ENCODE assay signal across 9 mouse cellular contexts in the genomic region with DNA sequence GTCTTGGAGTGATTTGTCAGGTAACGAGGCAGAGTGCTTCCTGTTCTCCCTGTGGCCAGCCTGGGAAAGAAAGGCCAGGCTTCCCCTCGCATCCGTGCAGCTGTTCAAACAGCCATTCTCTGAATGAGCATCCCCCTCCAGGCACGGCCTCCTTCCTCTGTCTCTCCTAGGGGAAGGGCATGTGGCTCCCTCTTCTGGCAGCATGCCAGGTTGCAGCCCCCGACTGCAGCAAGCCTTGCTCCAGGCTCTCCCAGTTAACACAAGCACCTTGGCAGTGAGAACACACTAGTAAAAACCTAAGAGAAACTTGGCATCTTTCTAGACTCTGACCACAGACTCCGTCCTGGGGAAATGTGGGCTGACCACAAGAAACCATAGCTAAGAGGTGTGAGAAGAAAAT. TPM values are rescaled to one million over a fixed set of nuclear protein-coding genes. Genes with fewer than 3 reads are reported as not detected.
DNase-seq lines count a peak whose midpoint lies in the region; ATAC-seq and TF ChIP-seq lines count a peak whose summit lies in the region.
"Had no signal": no experiment of that assay in that cellular context is flagged by ENCODE, and none has a peak within 500 bp of the region (broad histone marks: within the 10 kb centered on the region; RNA-seq: fewer than 3 reads in every experiment).

No protein-coding gene starts in this region.

- intact Hi-C loops in heart, postnatal 36 days (cut with DNase I) = no loop called here

- H3K27me3 ChIP-seq in heart, embryonic 13.5 days (replicated peaks) = no peaks in the 10 kb centered on the region

- peaks cover 95% of the 10 kb centered on the region for H3K36me3 ChIP-seq in heart, embryonic 13.5 days

- H3K4me1 ChIP-seq in heart, embryonic 13.5 days = peaks cover 12% of the 10 kb centered on the region
- no peaks in the 10 kb centered on the region for H3K4me1 ChIP-seq in cortical plate, adult 2 months (ENCODE audit: control insufficient read depth, insufficient read depth, low read length)

- no peak for TF ChIP-seq POLR2A in cortical plate, adult 2 months (IDR thresholded peaks at IDR 0.05; ENCODE audit: extremely low read depth, insufficient read depth, low read length)

- H3K4me2 ChIP-seq in heart, embryonic 13.5 days = no peak overlapping the region

- TF ChIP-seq CTCF in cortical plate, adult 2 months (IDR thresholded peaks at IDR 0.05; ENCODE audit: extremely low read depth, insufficient read depth, low read length) = 0 out of 2 replicates have a peak, but pooled peaks have one; percentile 9

- 0 out of 2 replicates have a peak overlapping the region, but pooled peaks have one; percentile 25 for H3K27ac ChIP-seq in heart, embryonic 13.5 days (replicated peaks)
- no peak overlapping the region for H3K27ac ChIP-seq in cortical plate, adult 2 months (ENCODE audit: insufficient read depth, low read length)

- no peak for ATAC-seq in heart, embryonic 13.5 days (ENCODE audit: extremely low read depth, insufficient number of reproducible peaks, low FRiP score, low TSS enrichment)

- no peak for DNase-seq in heart, adult 9 months (ENCODE audit: low spot score in 2 of 2)
- DNase-seq in heart, postnatal 36 days = peak; percentile 20 to 30
- DNase-seq in layer of hippocampus, adult 9-11 months = peak; percentile 37
- DNase-seq in lung, postnatal 14 days = peak; percentile 58
- DNase-seq in right cerebral cortex, adult 2 months (ENCODE audit: low spot score in 2 of 2) = peak; percentile 54 to 66
- no peak for DNase-seq in adipocyte (ENCODE audit: low spot score)

- H3K9ac ChIP-seq in heart, embryonic 13.5 days = no peak overlapping the region

- WGBS in heart, embryonic 13.5 days = 21% methylated on average over 6 of the region's 6 CpGs

- no peaks in the 10 kb centered on the region for H3K9me3 ChIP-seq in heart, embryonic 13.5 days

- H3K4me3 ChIP-seq in heart, embryonic 13.5 days = no peak overlapping the region
- no peak overlapping the region for H3K4me3 ChIP-seq in cortical plate, adult 2 months (ENCODE audit: insufficient read depth, low read length)
- H3K4me3 ChIP-seq: erythroblast, embryonic 14.5 days had no signal

RNA-seq across cellular contexts. Expression of a gene that starts 9.6 kb away (rescaled TPM):
- polyA plus RNA-seq in heart, embryonic 13.5 days (2015; fragmentation: Nextera tagmentation; extraction: Ambion mirVana) = 241 and 267 TPM in 2 replicates
- polyA plus RNA-seq in cortical plate, adult 2 months (2012; rRNA removed) = 128 and 129 TPM in 2 replicates
- total RNA-seq in heart, postnatal 36 days (2021) = 100 to 1,000 TPM; 362 to 417 TPM

RNA-seq across cellular contexts. Expression of a gene that starts 36.2 kb away (rescaled TPM):
- 10.0 and 13.0 TPM in 2 replicates for polyA plus RNA-seq in heart, embryonic 13.5 days (2015; fragmentation: Nextera tagmentation; extraction: Ambion mirVana)
- polyA plus RNA-seq in cortical plate, adult 2 months (2012; rRNA removed) = 21.2 and 21.5 TPM in 2 replicates
- total RNA-seq in heart, postnatal 36 days (2021) = 10 to 100 TPM; 50.7 to 50.8 TPM

RNA-seq across cellular contexts. Expression of a gene that starts 47.1 kb away (rescaled TPM):
- polyA plus RNA-seq in heart, embryonic 13.5 days (2015; fragmentation: Nextera tagmentation; extraction: Ambion mirVana) = 0.51 and 0.78 TPM in 2 replicates
- 0.40 and 0.51 TPM in 2 replicates for polyA plus RNA-seq in cortical plate, adult 2 months (2012; rRNA removed)
- total RNA-seq in heart, postnatal 36 days (2021) = under 1 TPM; 0.22 to 0.46 TPM
- polyA plus RNA-seq: erythroblast, embryonic 14.5 days had no signal

Comparison
In these comparisons a context has a peak if more than half of its experiments do, and no peak if none do; other contexts are left out.
1. DNase-seq: peak in heart, postnatal 36 days (2 of 2), layer of hippocampus, adult 9-11 months (single experiment), lung, postnatal 14 days (single experiment) and right cerebral cortex, adult 2 months (2 of 2); none in heart, adult 9 months (0 of 2) and adipocyte (single experiment).